Mouse (Mus musculus) activated CD4-positive, CD25-positive, alpha-beta regulatory T cell, adult 4 months (primary cell): ENCODE data around the gene Ush1c. TPM values are rescaled to one million over a fixed set of nuclear protein-coding genes. Genes with fewer than 3 reads are reported as not detected.

ENCODE experiments used
- polyA plus RNA-seq, 2 experiments: library from polyadenylated mRNA; unstranded; fragments of 100-300 nt; shearing (Covaris generic); gene quantifications; one replicate each; pipeline ENCODE4 v1.2.1; 2017

Gene Ush1c
- polyA plus RNA-seq, 2 experiments from 2014 or later = not detected

Other genes with a start within 250 kb of the Ush1c start
- not detected for gene Abcc6, start 208.2 kb downstream of the Ush1c start, polyA plus RNA-seq
- gene Nomo1, start 204.8 kb downstream of the Ush1c start, polyA plus RNA-seq = 10 to 100 TPM; 17.1 to 20.4 TPM
- not detected for gene Kcnj11, start 137.7 kb downstream of the Ush1c start, polyA plus RNA-seq
- gene Abcc8, start 58.5 kb downstream of the Ush1c start, polyA plus RNA-seq = not detected
- not detected for gene Otog, start 2.5 kb upstream of the Ush1c start, polyA plus RNA-seq
- not detected for gene Myod1, start 138.0 kb upstream of the Ush1c start, polyA plus RNA-seq
- gene Kcnc1, start 158.0 kb upstream of the Ush1c start, polyA plus RNA-seq = not detected